Mouse (Mus musculus) urinary bladder, postnatal 10 days (tissue): Measurements from ENCODE around the gene Krt82.
"Not testable (repeated sequence)": the region's sequence is repeated elsewhere in the genome, so short reads cannot be mapped to it uniquely, and the experiment has no call there.

Experiments used
- DNase-seq: peaks from one replicate; pipeline ENCODE4 v3.0.0; 2022; ENCODE audit warnings: low spot score

Gene Krt82

DNA sequence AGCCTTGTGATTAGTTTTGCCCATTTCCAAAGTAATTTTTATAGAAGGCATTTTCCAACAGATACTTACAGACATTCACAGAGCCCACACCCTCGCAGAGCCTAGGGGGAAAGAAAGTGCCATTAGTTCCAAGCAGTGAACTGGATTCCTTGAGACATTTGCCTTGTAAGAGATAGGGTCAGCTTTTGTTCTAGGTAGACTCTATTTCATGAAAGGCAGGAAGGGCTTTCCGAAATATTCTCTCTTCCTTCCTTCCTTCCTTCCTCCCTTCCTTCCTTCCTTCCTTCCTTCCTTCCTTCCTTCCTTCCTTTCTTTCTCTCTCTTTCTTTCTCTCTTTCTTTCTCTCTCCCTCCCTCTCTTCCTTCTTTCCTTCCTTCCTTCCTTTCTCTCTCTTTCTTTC is 33.3 kb downstream of the Krt82 start, which contains the start of gene Gm49425:
Gene Gm49425 (minus strand): TSS at position 101 of the 400 bp plus-strand sequence.
- not testable (repeated sequence) for DNase-seq

DNA sequence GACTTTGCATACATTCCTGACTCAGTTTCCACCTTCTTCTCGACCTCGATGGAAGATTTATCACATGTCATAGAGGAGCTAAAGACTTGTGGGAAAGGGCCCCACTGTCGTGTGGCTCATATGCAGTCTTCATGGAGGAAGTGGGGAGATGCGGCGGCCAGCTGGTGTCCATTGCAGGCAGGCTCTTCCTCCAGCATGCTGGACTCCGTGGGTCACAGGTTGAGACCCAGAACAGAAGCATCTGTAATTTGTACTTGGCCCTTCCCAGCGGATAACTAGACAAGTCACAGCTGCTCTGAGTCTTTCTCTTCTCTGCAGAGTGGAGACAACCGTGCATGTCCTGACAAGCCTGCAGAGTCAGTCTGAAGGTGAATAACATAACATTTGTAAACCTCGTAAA is 42.2 kb downstream of the Krt82 start:
- no peak for DNase-seq

DNA sequence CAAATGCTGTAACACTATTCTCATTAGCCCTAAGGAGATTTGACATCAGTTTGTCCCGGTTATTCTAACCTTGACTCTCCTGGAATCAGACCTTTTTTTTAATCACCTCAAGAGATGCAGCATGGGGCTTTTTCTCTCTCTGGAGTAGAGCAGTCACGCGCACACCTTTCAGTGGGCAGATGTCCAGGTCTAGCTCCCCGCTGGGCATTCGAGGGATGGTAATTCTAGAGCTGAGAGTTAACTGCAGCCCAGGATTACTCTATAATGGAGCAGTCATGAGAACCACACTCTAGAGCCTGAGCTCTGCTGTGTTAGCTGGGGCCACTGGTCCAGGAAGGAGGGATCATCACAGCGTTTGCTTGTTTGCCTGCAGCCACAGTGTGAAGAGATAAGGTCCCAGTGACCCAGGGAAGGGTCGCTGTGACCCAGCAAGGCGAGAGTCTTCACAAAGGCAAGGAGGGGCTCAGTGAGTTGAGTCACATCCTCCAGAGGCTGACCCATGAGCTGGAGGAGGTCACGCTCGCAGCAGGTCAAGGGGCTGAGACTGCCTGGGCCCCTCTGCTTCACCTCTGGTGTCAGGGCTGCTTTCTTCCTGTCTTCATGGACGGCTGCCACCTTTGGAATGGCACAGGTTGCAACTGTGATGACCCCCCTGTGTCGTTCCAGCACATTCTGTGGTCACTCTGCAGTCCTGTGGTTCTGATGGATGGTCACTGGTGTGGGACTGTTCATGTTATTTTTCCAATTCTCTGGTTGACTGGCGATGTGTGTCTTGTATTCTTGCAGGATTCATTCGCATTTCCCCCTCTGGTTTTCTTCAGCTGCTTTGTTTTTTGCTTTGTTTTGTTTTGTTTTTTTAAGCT is 43.3 kb downstream of the Krt82 start:
- DNase-seq: no peak

DNA sequence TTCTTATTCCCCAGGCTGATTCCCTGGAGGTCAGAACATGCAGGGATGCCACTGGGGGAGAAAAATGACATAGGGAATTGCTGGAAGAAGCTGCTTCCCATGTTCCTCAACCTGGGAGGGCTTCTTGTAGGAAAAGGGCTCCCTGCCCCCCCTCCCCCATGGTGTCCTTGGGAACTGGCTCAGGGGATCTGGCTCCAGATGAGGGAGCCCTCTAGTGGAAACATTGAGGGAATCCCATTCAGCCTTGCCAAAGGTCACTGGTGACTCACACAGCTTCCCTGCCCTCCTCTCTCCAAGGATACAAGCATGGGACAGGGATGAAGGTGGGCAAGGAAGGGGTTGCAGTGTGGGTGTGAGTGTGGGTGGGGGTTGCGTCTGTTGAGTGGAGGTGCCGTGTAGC is 53.3 kb downstream of the Krt82 start:
- DNase-seq: no peak

DNA sequence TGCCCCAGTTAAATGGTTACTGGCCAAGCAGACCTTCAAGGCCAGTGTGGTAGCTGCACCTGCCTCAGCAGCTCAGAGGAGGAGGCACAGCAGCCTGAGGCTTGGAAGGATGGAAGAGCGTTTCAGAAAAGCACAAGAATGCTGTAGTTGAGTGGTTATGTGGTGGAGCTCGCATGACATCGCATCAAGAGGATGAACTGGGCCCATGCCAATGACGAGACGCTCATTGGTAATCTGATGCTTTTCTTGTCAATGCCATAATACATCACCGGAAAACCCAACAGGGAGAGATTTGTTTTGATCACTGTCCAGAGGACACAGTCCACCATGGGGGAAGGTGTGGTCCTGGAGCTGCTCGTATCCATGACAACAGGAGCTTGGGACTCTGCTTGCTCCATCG is 55.2 kb downstream of the Krt82 start:
- DNase-seq: no peak

DNA sequence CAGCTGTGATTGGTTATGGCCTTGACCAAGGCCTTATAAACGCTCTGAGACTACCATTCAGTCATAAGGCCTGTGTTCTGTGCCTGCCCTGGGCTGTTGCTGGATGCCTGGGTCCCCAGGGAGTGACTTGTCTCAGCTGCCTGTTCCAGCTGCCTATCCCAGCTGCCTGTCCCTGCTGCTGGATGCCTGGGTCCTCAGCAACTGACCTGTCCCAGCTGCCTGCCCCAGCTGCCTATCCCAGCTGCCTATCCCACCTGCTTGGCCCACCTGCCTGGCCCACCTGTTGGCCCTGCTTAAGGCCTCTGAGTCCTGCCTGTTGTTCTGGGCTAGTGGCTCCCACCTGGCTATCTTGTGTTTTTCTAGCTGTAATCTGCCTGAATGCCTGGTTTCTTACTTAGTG is 56.3 kb downstream of the Krt82 start:
- DNase-seq: no peak

DNA sequence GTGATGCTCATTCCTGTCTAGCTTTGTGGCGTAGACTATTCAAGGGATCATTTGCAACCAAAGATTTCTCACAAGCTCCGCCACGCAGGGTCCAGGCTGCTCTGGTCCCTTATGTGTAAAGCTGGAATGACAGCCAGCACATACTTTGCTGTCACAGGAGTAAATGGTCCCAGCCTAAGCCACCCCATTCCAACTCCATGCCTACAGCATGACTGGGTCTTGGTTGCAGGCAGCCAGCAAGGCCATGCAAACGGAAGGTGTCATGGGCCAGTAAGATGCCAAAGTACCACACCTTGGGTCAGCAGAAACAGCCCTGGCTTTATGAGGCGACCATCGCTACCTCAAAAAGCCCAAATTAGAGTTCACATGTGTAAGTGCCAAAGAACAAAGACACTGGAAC is 56.8 kb downstream of the Krt82 start:
- DNase-seq: no peak

DNA sequence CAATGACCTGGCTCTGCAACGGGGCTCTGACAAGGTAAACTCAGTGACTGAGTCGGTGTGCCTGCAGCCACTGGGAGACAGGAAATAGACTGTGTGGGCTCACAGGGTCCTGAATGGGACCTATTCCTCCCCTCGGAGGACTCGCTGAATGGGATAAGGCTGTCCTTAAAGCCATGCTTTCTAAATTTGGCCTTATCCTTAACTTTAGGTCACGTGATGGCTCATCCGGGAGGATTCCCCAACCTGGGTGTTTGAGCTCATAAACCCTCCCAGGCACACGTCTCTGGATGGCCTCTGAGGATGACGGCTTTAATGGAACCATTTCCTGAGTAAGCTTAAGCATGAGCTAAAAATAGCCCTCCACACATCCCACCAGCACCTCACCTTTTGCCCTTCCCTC is 57.7 kb downstream of the Krt82 start:
- DNase-seq: no peak

DNA sequence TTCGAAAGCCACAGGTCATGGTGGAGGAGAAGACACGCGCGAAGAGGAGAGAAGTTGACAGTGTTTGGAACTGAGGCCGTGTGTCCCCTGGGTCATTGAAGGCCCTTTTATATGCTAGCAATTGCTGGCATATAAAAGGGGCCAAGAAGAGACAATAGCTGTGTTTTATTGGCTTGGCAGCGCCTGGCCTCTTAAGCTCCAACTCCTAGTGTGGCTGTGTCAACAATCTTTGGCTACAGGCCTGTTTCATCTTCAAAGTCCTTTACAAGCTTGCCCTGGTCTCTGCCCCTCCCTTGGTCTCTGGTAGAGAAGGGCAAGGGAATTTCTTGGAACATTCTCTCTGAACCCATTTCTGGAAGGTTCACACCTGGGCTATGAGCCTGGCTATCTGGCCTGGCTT is 59.0 kb downstream of the Krt82 start, which contains the start of gene Krt83:
Gene Krt83 (minus strand): TSS at position 82 of the 400 bp plus-strand sequence.
- DNase-seq: no peak
